Mouse (Mus musculus) adrenal gland, postnatal 25 days (tissue): ENCODE data around the gene Cacng7. TPM values are rescaled to one million over a fixed set of nuclear protein-coding genes. Genes with fewer than 3 reads are reported as not detected.
A peak's percentile ranks its signal among the peaks of the same experiment; 100 is the strongest.
"Not testable (repeated sequence)": the region's sequence is repeated elsewhere in the genome, so short reads cannot be mapped to it uniquely, and the experiment has no call there.

Source experiments
- DNase-seq: peaks from one replicate; pipeline ENCODE4 v3.0.0; 2021; ENCODE audit warnings: mixed read lengths
- long read RNA-seq: library from polyadenylated mRNA; stranded (forward); transcript quantifications from one replicate; pipeline ENCODE4 v2.0.0, GENCODE M21; 2021
- total RNA-seq: library from RNA; stranded (reverse); gene quantifications from 2 replicates; pipeline ENCODE4 v1.2.3, GENCODE M21; 2021

The Cacng7 gene
- 6.6 and 10.1 TPM in 2 replicates for total RNA-seq
- long read RNA-seq = 0 reads

- peak; percentile 40 for DNase-seq
Measured at GRCm38 (mm10) chr7:3332619-3333521, at the start of gene Cacng7. Gene Cacng7 (plus strand): TSS chr7:3332955.

- no peak for DNase-seq
Measured at GRCm38 (mm10) chr7:3283081-3283875, 49.5 kb upstream of the Cacng7 start.

- DNase-seq = no peak
Measured at GRCm38 (mm10) chr7:3284604-3285003, 48.2 kb upstream of the Cacng7 start.

- DNase-seq = no peak
Measured at GRCm38 (mm10) chr7:3286036-3286435, 46.7 kb upstream of the Cacng7 start.

GRCm38 (mm10) chr7:3287186-3287585, 45.6 kb upstream of the Cacng7 start:
- DNase-seq = no peak

- peak; percentile 87 for DNase-seq
Measured at GRCm38 (mm10) chr7:3288976-3289970, 43.5 kb upstream of the Cacng7 start, which contains the start of the genes Myadm and Prkcg. Gene Myadm (plus strand): TSS chr7:3289080. Gene Prkcg (plus strand): TSS chr7:3289179.

GRCm38 (mm10) chr7:3290257-3291033, 42.3 kb upstream of the Cacng7 start:
- peak; percentile 94 for DNase-seq

GRCm38 (mm10) chr7:3291197-3291596, 41.6 kb upstream of the Cacng7 start:
- DNase-seq = no peak

- no peak for DNase-seq
Measured at GRCm38 (mm10) chr7:3291764-3292163, 41.0 kb upstream of the Cacng7 start.

GRCm38 (mm10) chr7:3292271-3292670, 40.5 kb upstream of the Cacng7 start:
- DNase-seq = not testable (repeated sequence)

- peak; percentile 87 for DNase-seq
Measured at GRCm38 (mm10) chr7:3292791-3293190, 40.0 kb upstream of the Cacng7 start.

GRCm38 (mm10) chr7:3294794-3295193, 38.0 kb upstream of the Cacng7 start:
- no peak for DNase-seq

GRCm38 (mm10) chr7:3295321-3296110, 37.2 kb upstream of the Cacng7 start:
- no peak for DNase-seq

- no peak for DNase-seq
Measured at GRCm38 (mm10) chr7:3296711-3297110, 36.0 kb upstream of the Cacng7 start.

- DNase-seq = no peak
Measured at GRCm38 (mm10) chr7:3299941-3300617, 32.7 kb upstream of the Cacng7 start.

GRCm38 (mm10) chr7:3300891-3301627, 31.7 kb upstream of the Cacng7 start:
- no peak for DNase-seq

- no peak for DNase-seq
Measured at GRCm38 (mm10) chr7:3301628-3302555, 30.9 kb upstream of the Cacng7 start.
